Mouse (Mus musculus) adrenal gland, postnatal 10 days (tissue): ENCODE measurements around the gene Cmip. TPM values are rescaled to one million over a fixed set of nuclear protein-coding genes. Genes with fewer than 3 reads are reported as not detected.

Source experiments
- DNase-seq: peaks from one replicate; pipeline ENCODE4 v3.0.0; 2021; ENCODE audit warnings: mixed read lengths
- long read RNA-seq, 2 experiments: library from polyadenylated mRNA; stranded (forward); transcript quantifications; one replicate each; pipeline ENCODE4 v2.0.0; 2021
- total RNA-seq, 2 experiments: library from RNA; stranded (reverse); gene quantifications; 2 replicates each; pipeline ENCODE4 v1.2.3; 2021

The Cmip gene
- 10 to 100 TPM; 77.7 to 82.3 TPM for total RNA-seq
- long read RNA-seq, experiment 1, transcript Cmip-202 (21 exons, 2,408 nt): major isoform, 32 of 93 reads
- long read RNA-seq, experiment 1, partial matches to known transcripts: 50 of 93 reads
- long read RNA-seq, experiment 1, other reads (novel, unspliced or antisense): 11 of 93 reads
- long read RNA-seq, experiment 2, partial matches to known transcripts: 3 of 5 reads
- long read RNA-seq, experiment 2, other reads (novel, unspliced or antisense): 2 of 5 reads

GRCm38 (mm10) chr8:117257029-117257820, at the start of gene Cmip:
Gene Cmip, plus strand, starts transcription at chr8:117257064.
- DNase-seq: peak; percentile 61

DNA sequence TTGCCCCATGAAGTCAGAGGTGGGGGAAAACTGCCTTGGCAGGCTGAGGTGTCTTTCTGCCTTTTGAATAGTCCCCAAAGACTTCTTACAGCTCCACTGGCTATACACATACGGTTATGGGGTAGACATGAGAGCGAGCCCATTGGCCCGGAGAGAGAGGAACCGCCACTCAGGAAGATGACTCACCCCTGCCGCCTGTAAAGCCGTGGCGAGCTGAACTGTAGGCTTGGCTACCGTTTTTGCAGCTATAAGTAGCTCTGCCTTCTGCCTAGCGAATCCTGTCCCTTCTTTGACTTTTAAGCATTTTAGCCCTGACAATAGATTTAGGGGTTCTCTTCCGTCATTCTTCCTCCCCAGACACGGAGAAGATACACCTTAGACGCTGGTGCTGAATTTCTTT, 47.7 kb upstream of the Cmip start:
- no peak for DNase-seq

GRCm38 (mm10) chr8:117212100-117212499, 44.8 kb upstream of the Cmip start:
- peak; percentile 72 for DNase-seq

GRCm38 (mm10) chr8:117217724-117218123, 39.1 kb upstream of the Cmip start:
- no peak for DNase-seq

GRCm38 (mm10) chr8:117222396-117222795, 34.5 kb upstream of the Cmip start:
- DNase-seq: peak; percentile 52

GRCm38 (mm10) chr8:117224630-117225029, 32.2 kb upstream of the Cmip start:
- peak; percentile 93 for DNase-seq

- DNase-seq: no peak
These were observed 30.6 kb upstream of the Cmip start for GRCm38 (mm10) chr8:117226306-117226705.

- DNase-seq: no peak
These were observed 29.5 kb upstream of the Cmip start for GRCm38 (mm10) chr8:117227339-117227738.

DNA sequence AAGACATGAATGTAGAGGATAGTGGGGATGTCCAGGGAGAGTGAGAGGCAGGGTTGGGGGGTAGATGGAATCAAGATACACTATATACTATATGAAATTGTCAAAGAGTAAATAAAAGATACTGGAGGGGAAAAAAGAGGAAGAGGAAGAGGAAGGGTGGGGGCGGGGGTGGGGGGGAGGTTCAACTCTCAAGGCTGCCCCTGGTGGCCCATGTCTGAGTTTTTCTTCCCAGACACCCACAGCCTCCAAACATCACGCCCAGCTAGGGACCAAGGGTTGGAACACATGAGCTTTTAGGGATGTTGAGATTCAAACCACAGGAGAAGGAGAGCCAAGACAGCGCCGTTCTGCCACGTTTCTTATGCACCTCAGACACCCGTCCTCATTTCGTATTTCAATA, 23.7 kb upstream of the Cmip start:
- DNase-seq: no peak

DNA sequence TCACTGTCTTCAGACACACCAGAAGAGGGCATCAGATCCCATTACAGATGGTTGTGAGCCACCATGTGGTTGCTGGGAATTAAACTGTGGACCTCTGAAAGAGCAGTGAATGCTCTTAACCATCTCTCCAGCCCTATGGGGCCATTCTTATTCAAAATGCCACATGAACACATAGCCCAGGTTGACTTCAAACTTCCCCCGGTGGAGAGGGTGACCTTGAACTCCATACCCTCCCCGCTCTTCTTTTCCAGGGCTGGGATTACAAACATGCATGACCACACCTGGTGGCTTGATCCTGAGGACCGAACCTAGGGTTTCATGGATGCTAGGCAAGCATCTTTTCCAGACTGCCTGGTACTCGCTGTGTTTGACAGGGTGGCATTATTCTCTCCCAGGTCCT, 20.3 kb upstream of the Cmip start:
- DNase-seq: no peak

GRCm38 (mm10) chr8:117240326-117240725, 16.5 kb upstream of the Cmip start:
- DNase-seq: no peak

DNA sequence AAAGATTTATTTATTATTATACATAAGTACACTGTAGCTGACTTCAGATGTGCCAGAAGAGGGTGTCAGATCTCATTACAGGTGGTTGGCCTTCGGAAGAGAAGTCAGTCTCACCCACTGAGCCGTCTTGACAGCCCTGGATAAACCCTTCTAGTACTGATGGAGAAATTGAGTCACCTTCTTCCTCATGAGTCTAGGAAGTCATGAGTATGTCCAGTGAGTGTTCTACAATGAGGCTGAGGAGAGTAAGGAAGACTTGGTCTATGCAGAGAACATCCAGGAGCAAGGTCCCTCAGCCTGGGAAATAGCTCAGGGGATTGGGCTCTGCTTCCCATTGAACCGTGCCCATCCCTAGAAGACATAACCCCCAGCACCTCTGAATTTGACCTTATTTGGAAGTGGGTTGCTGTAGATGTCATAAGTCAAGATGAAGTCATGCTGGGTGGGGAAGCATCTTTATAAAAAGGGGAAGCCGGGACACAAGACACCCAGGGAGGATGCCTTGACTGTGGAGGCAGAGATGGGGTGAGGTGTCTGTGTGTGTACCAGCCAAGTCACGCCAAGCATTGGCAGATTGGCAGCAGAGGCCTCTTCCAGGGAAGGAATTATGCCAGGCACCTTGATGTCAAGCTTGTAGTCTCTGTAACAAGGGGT, 15.9 kb upstream of the Cmip start:
- DNase-seq: no peak

GRCm38 (mm10) chr8:117241848-117242247, 15.0 kb upstream of the Cmip start:
- DNase-seq: no peak

GRCm38 (mm10) chr8:117242286-117242685, 14.6 kb upstream of the Cmip start:
- peak; percentile 42 for DNase-seq

DNA sequence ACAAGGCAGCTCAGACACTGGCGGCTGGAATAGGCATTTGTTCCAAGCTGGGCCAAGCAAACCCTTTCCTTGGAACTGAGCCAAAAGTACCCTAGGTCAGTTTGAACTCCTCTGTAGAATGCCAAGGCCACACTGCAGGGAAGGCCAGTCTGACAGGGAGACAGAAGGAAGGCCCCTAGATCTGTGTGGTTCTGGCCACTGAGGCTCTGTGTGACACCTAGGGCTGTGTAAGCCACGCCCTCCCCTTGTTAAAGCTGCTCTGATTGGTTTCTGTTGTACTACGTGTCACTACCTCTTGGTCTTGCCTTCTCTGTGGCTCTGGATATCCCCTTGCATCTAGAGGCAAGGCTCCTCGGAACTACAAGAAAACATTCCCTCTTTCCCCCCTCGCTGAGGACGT, 12.3 kb upstream of the Cmip start:
- DNase-seq: peak; percentile 37

DNA sequence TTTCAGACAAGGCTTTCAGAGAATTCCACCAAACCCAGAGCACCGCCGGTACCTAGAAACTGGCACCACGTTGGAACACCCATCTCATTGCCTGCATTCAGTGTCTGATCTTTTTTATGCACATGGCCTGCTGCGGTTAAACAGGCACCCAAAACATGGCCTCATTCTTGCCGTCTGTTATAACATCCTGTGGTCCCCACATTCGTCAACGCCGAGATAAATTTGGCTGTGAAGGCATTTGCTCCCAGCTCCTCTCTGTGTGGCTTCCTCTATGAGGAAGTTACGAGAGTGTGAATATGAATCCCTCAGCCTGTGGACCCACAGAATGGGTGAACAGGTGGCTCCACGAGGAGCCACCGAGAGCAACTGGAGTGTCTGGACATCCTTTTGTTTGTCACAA, 8.5 kb upstream of the Cmip start:
- DNase-seq: no peak

- no peak for DNase-seq
These were observed 5.7 kb upstream of the Cmip start for GRCm38 (mm10) chr8:117251086-117251681.

DNA sequence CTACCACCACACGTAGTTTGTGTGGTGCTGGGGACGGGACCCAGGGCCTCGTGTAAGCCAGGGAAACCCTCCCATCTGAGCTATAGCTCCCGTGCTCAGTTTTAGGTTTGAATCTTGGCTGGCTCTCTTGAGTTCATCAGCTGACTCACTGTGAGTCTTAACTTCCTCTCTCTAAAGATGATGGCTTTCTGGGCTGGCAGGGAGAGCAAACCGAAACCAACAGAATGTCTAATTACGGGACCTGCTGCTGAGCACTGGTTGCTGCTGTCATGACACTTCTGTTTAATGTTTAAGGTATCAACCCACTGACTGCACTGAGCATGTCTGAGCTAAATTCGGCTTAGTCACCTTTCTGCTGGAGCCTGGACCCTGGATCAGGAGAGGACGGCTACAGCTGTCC, 4.2 kb upstream of the Cmip start:
- no peak for DNase-seq

DNA sequence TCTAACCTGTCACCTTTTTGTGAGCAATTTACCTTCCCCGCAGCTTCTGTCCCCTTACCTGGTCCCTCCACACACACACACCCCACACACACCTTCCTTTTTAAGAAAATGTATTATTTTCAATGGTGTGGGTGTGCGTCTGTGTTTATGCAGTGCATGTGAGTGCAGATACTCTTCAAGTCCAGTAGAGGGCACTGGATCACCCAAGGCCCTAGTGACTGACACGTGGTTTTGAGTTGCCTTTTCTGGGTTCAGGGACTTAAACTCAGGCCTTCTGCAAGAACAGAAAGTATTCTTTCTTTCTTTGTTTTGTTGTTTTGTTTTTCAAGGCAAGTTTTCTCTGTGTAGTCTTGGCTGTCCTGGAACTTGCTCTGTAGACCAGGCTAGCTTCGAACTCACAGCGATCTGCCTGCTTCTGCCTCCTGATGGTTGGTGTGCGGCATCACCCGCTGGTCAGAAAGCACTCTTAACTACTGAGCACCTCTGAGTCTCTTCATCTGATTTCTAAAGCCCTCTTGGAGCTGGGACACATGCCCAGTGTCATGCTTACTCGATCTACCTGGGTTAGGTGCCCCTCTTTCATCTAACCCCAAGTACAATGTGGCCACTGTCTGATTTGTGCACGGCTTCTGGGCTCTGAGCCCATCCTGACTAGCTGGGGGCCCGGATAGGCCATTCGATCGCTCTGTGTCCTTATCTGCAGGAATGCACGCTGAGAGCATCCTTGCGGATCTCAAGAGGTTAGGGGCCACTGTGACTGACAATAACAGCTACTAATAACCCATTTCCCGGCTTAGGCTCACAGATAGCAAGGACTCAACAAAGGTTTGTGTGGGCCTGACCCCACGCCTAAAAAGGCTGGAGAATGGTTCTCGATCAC, 3.2 kb upstream of the Cmip start:
- no peak for DNase-seq

DNA sequence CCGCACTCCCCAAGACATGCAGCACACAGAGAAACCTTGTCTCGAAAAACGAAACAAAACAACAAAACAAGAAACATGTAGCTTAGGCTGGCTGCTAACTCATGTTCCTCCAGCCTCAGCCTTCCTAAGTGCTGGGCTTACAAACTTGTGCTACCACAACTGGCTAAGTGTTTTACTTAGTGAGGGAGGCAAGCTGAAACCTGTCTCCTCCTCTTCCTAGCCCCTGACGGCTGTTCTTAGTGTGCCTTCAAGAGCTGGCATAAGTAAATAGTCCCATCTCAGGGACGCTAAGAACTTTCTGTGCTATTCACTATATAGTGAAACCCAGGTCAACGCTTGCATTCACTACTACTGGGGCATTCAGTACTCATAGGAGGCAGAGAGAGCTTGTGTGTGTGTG, 2.4 kb upstream of the Cmip start:
- DNase-seq: no peak

GRCm38 (mm10) chr8:117256292-117256938, 449 bp upstream of the Cmip start:
- peak; percentile 98 for DNase-seq
